Mouse (Mus musculus) forebrain, embryonic 14.5 days (tissue): ENCODE measurements around the gene Trpm4. TPM values are rescaled to one million over a fixed set of nuclear protein-coding genes. Genes with fewer than 3 reads are reported as not detected.

Experiments used
- ATAC-seq: fragments of 200-750 bp; cut with Nextera tagmentation; 2 replicates; pipeline ENCODE4 v1.8.0; 2017; ENCODE audit warnings: mild to moderate bottlenecking, moderate library complexity
- DNase-seq: peaks from one replicate; pipeline ENCODE4 v3.0.0-alpha.2; 2015; ENCODE audit warnings: low spot score
- H3K27ac ChIP-seq: fragments of 300-500 bp; sonication (generic); 2 replicates; pipeline ENCODE4 v1.5.1; 2014; ENCODE audit warnings: low read depth, mild to moderate bottlenecking, control low read depth, low read length, moderate library complexity
- H3K27me3 ChIP-seq: fragments of 300-500 bp; sonication (generic); replicated peaks from 2 replicates; pipeline ENCODE4 v1.6.1; 2014; ENCODE audit warnings: low read length, control low read depth, mixed read lengths; ENCODE audit not compliant: control insufficient read depth, insufficient read depth
- H3K36me3 ChIP-seq: fragments of 300-500 bp; sonication (generic); 2 replicates; pipeline ENCODE4 v1.6.1; 2014; ENCODE audit warnings: low read length, control low read depth; ENCODE audit not compliant: control insufficient read depth, insufficient read depth
- H3K4me1 ChIP-seq: fragments of 300-500 bp; sonication (generic); 2 replicates; pipeline ENCODE4 v1.6.1; 2014; ENCODE audit warnings: antibody characterized with exemption, low read length, control low read depth; ENCODE audit not compliant: control insufficient read depth, insufficient read depth
- H3K4me2 ChIP-seq: fragments of 300-500 bp; sonication (generic); 2 replicates; pipeline ENCODE4 v1.6.1; 2014; ENCODE audit warnings: mild to moderate bottlenecking, control low read depth, low read length
- H3K4me3 ChIP-seq: fragments of 300-500 bp; sonication (generic); 2 replicates; pipeline ENCODE4 v1.5.1; 2014; ENCODE audit warnings: low read depth, low read length, control low read depth
- H3K9ac ChIP-seq: fragments of 300-500 bp; sonication (generic); 2 replicates; pipeline ENCODE4 v1.6.1; 2014; ENCODE audit warnings: mild to moderate bottlenecking, low read length, control low read depth, moderate library complexity
- H3K9me3 ChIP-seq: fragments of 300-500 bp; sonication (generic); replicated peaks from 2 replicates; pipeline ENCODE4 v1.6.1; 2016; ENCODE audit warnings: low read length, control low read depth, mixed read lengths; ENCODE audit not compliant: control insufficient read depth
- WGBS: fragments of 180-500 bp; shearing (Covaris S2); extraction: QIAGEN DNeasy Blood & Tissue Kit; methylation state at CpG from one replicate; pipeline ENCODE4 v1.1.7; 2014; 5-methylcytosine and 5-hydroxymethylcytosine counted together
- polyA plus RNA-seq: library from polyadenylated mRNA; unstranded; fragments of >200 nt; fragmentation: Nextera tagmentation; extraction: Ambion mirVana; gene quantifications from 2 replicates; pipeline ENCODE4 v1.2.1, GENCODE M21; 2014

Gene Trpm4
- polyA plus RNA-seq, 1 experiment from 2014 or later, result 9.8 TPM

GRCm38 (mm10) chr7:45339410-45340065, 6.0 kb upstream of the Trpm4 start:
- peaks cover 7% of the 10 kb centered on the region; the same call in 1 of the 2 replicates for H3K27me3 ChIP-seq
- H3K36me3 ChIP-seq, result no peaks in the 10 kb centered on the region
- peak overlapping the region; percentile 76 for H3K9ac ChIP-seq
- peak overlapping the region; percentile 85 for H3K4me2 ChIP-seq
- DNase-seq (peak; percentile 84), ATAC-seq (peak; percentile 86)
- H3K27ac ChIP-seq, result peak overlapping the region; percentile 55; the same call in 1 of the 2 replicates
- peaks cover 25% of the 10 kb centered on the region for H3K4me1 ChIP-seq
- 0% methylated on average over 31 of the region's 39 CpGs for WGBS
- no peaks in the 10 kb centered on the region for H3K9me3 ChIP-seq
- H3K4me3 ChIP-seq, result peak overlapping the region; percentile 44

GRCm38 (mm10) chr7:45338161-45338911, 4.8 kb upstream of the Trpm4 start:
- Histone ChIP-seq H3K4me1 (peaks cover 25% of the 10 kb centered on the region), H3K27ac (no peak overlapping the region), H3K9ac (no peak overlapping the region), H3K36me3 (no peaks in the 10 kb centered on the region), H3K4me2 (peak overlapping the region; percentile 85), H3K9me3 (no peaks in the 10 kb centered on the region), H3K27me3 (peaks cover 7% of the 10 kb centered on the region), H3K4me3 (no peak overlapping the region)
- 2% methylated on average over 14 of the region's 14 CpGs for WGBS
- no peak for ATAC-seq
- DNase-seq, result no peak

GRCm38 (mm10) chr7:45337469-45337868, 3.9 kb upstream of the Trpm4 start:
- H3K9me3 ChIP-seq, result no peaks in the 10 kb centered on the region
- no peak for DNase-seq
- H3K4me2 ChIP-seq, result no peak overlapping the region
- 13% methylated on average over 4 of the region's 4 CpGs for WGBS
- no peaks in the 10 kb centered on the region for H3K36me3 ChIP-seq
- H3K9ac ChIP-seq, result no peak overlapping the region
- no peak overlapping the region for H3K27ac ChIP-seq
- H3K4me3 ChIP-seq, result no peak overlapping the region
- H3K27me3 ChIP-seq, result peaks cover 7% of the 10 kb centered on the region
- peaks cover 32% of the 10 kb centered on the region for H3K4me1 ChIP-seq
- ATAC-seq, result no peak

GRCm38 (mm10) chr7:45336319-45336718, 2.7 kb upstream of the Trpm4 start:
- Histone ChIP-seq H3K4me1 (peaks cover 32% of the 10 kb centered on the region), H3K9me3 (no peaks in the 10 kb centered on the region), H3K4me3 (no peak overlapping the region), H3K4me2 (no peak overlapping the region), H3K27ac (no peak overlapping the region), H3K27me3 (peaks cover 7% of the 10 kb centered on the region), H3K9ac (no peak overlapping the region), H3K36me3 (no peaks in the 10 kb centered on the region)
- DNase-seq (no peak), ATAC-seq (no peak)
- WGBS, result 92% methylated on average over 4 of the region's 4 CpGs

GRCm38 (mm10) chr7:45335056-45335455, 1.5 kb upstream of the Trpm4 start, which contains the start of gene Hrc:
Gene Hrc (plus strand): TSS chr7:45335290.
- Histone ChIP-seq H3K4me2 (peak within 1 kb of the TSS; percentile 92), H3K36me3 (no peaks in the 10 kb centered on the region), H3K27ac (no peak within 1 kb of the TSS), H3K9ac (no peak within 1 kb of the TSS; the same call in 1 of the 2 replicates), H3K4me1 (peaks cover 23% of the 10 kb centered on the region), H3K4me3 (no peak within 1 kb of the TSS), H3K9me3 (no peaks in the 10 kb centered on the region), H3K27me3 (peaks cover 7% of the 10 kb centered on the region)
- ATAC-seq (no peak), DNase-seq (no peak)
- WGBS, result 38% methylated on average over 5 of the region's 5 CpGs

GRCm38 (mm10) chr7:45334605-45335004, 1.0 kb upstream of the Trpm4 start:
- H3K4me2 ChIP-seq, result no peak overlapping the region
- peaks cover 7% of the 10 kb centered on the region for H3K27me3 ChIP-seq
- no peak overlapping the region for H3K27ac ChIP-seq
- H3K9me3 ChIP-seq, result no peaks in the 10 kb centered on the region
- H3K4me1 ChIP-seq, result peaks cover 19% of the 10 kb centered on the region
- no peak overlapping the region for H3K4me3 ChIP-seq
- ATAC-seq (no peak), DNase-seq (no peak)
- H3K9ac ChIP-seq, result no peak overlapping the region
- 30% methylated on average over 3 of the region's 3 CpGs for WGBS
- H3K36me3 ChIP-seq, result no peaks in the 10 kb centered on the region

- Histone ChIP-seq H3K27ac (0 out of 2 replicates have a peak overlapping the region, but pooled peaks have one; percentile 27), H3K4me3 (peak overlapping the region; percentile 53), H3K9ac (peak overlapping the region; percentile 71), H3K9me3 (no peaks in the 10 kb centered on the region), H3K27me3 (peaks cover 3% of the 10 kb centered on the region), H3K4me2 (peak overlapping the region; percentile 92), H3K36me3 (no peaks in the 10 kb centered on the region), H3K4me1 (peaks cover 7% of the 10 kb centered on the region)
- peak; percentile 49 for ATAC-seq
- 3% methylated on average over 22 of the region's 22 CpGs for WGBS
- peak; percentile 54 for DNase-seq
These were observed 725 bp downstream of the Trpm4 start for GRCm38 (mm10) chr7:45332685-45333425.

- Histone ChIP-seq H3K4me3 (no peak overlapping the region), H3K9me3 (no peaks in the 10 kb centered on the region), H3K27me3 (no peaks in the 10 kb centered on the region; the same call in 1 of the 2 replicates), H3K4me2 (no peak overlapping the region), H3K27ac (no peak overlapping the region), H3K4me1 (peaks cover 7% of the 10 kb centered on the region), H3K36me3 (no peaks in the 10 kb centered on the region), H3K9ac (no peak overlapping the region)
- ATAC-seq, result no peak
- 85% methylated on average over 6 of the region's 6 CpGs for WGBS
- DNase-seq, result no peak
These were observed 2.1 kb downstream of the Trpm4 start for GRCm38 (mm10) chr7:45331502-45331901.
